Mouse (Mus musculus) CH12.LX (cell line): ENCODE data around the gene Atg4d. TPM values are rescaled to one million over a fixed set of nuclear protein-coding genes. Genes with fewer than 3 reads are reported as not detected.

Experiments
- DNase-seq: peaks from one replicate; pipeline ENCODE4 v3.0.0-alpha.2; 2013; ENCODE audit errors: extremely low read depth
- H3K27ac ChIP-seq: 2 replicates; pipeline ENCODE4 v1.5.1; 2012; ENCODE audit warnings: low read depth, mild to moderate bottlenecking, control low read depth, moderate library complexity; ENCODE audit not compliant: insufficient read depth
- H3K27me3 ChIP-seq: replicated peaks from 2 replicates; pipeline ENCODE3; 2012; ENCODE audit warnings: inconsistent platforms
- H3K36me3 ChIP-seq, 2 experiments: replicated peaks in 1 of 2; 2 replicates each; pipeline versions ENCODE3 to v1.6.1; 2012; ENCODE audit warnings: inconsistent platforms in 1 of 2, low read length in 1 of 2, mild to moderate bottlenecking in 1 of 2, mixed read lengths in 1 of 2, moderate library complexity in 1 of 2; ENCODE audit not compliant: control insufficient read depth in 1 of 2, insufficient read depth in 1 of 2
- H3K4me1 ChIP-seq, 2 experiments: 2 replicates each; pipeline ENCODE4 v1.6.1; 2012; ENCODE audit warnings: inconsistent platforms in 1 of 2, moderate library complexity in 1 of 2; ENCODE audit not compliant: insufficient read depth in 2 of 2, control insufficient read depth in 1 of 2
- H3K4me2 ChIP-seq: 2 replicates; pipeline ENCODE4 v1.6.1; 2012; ENCODE audit warnings: low read depth, mild to moderate bottlenecking, control low read depth; ENCODE audit not compliant: poor library complexity, insufficient read depth, severe bottlenecking
- H3K4me3 ChIP-seq, 3 experiments: fragments of 150-350 bp in 1 of 3; sonication (generic) in 1 of 3; replicated peaks in 1 of 3; 2 replicates each; pipeline versions ENCODE3 to v1.5.1; 2011 to 2012; ENCODE audit warnings: low read depth in 2 of 3, low read length in 2 of 3, mild to moderate bottlenecking in 2 of 3, moderate library complexity in 2 of 3, control low read depth in 1 of 3, improper control_type of control experiment in 1 of 3, inconsistent platforms in 1 of 3, mixed read lengths in 1 of 3; ENCODE audit not compliant: poor library complexity in 1 of 3
- H3K79me2 ChIP-seq: replicated peaks from 2 replicates; pipeline ENCODE4 v1.6.1; 2012; ENCODE audit warnings: mild to moderate bottlenecking, moderate library complexity; ENCODE audit not compliant: control insufficient read depth, poor library complexity, insufficient read depth, severe bottlenecking; ENCODE audit errors: extremely low read depth
- H3K9ac ChIP-seq: 2 replicates; pipeline ENCODE4 v1.6.1; 2012; ENCODE audit warnings: low read depth, mild to moderate bottlenecking, control low read depth, moderate library complexity; ENCODE audit not compliant: insufficient read depth
- H3K9me3 ChIP-seq: replicated peaks from 2 replicates; pipeline ENCODE3; 2012; ENCODE audit warnings: low read length, inconsistent platforms, mixed read lengths
- BHLHE40 ChIP-seq: IDR thresholded peaks from 2 replicates; pipeline ENCODE4 v1.6.1; 2011; ENCODE audit warnings: mild to moderate bottlenecking, low read depth, low read length, improper control_type of control experiment
- CHD1 ChIP-seq: IDR thresholded peaks from 2 replicates; pipeline ENCODE4 v1.6.1; 2012; ENCODE audit warnings: low read depth, low read length, improper control_type of control experiment, inconsistent platforms
- ELF1 ChIP-seq: IDR thresholded peaks from 2 replicates; pipeline ENCODE4 v1.6.1; 2014; ENCODE audit warnings: low read depth, mild to moderate bottlenecking, inconsistent platforms, low read length, improper control_type of control experiment
- ETS1 ChIP-seq: conservative IDR thresholded peaks from 2 replicates; pipeline ENCODE4 v1.6.1; 2012; ENCODE audit warnings: low read depth, mild to moderate bottlenecking, inconsistent platforms, low read length, improper control_type of control experiment, moderate library complexity
- GABPA ChIP-seq: IDR thresholded peaks from 2 replicates; pipeline ENCODE4 v1.6.1; 2012; ENCODE audit warnings: low read depth, low read length, improper control_type of control experiment, inconsistent platforms; ENCODE audit not compliant: insufficient replicate concordance
- HCFC1 ChIP-seq: IDR thresholded peaks from 2 replicates; pipeline ENCODE4 v1.6.1; 2012; ENCODE audit warnings: low read depth, mild to moderate bottlenecking, inconsistent platforms, low read length, improper control_type of control experiment
- MEF2A ChIP-seq: IDR thresholded peaks from 2 replicates; pipeline ENCODE4 v1.6.1; 2014; ENCODE audit warnings: low read depth, mild to moderate bottlenecking, inconsistent platforms, low read length, improper control_type of control experiment, borderline replicate concordance
- RAD21 ChIP-seq: IDR thresholded peaks from 2 replicates; pipeline ENCODE4 v1.6.1; 2011; ENCODE audit warnings: low read depth, mild to moderate bottlenecking, low read length, improper control_type of control experiment, moderate library complexity
- RCOR1 ChIP-seq: conservative IDR thresholded peaks from 2 replicates; pipeline ENCODE4 v1.6.1; 2012; ENCODE audit warnings: low read depth, mild to moderate bottlenecking, inconsistent platforms, low read length, improper control_type of control experiment
- SIN3A ChIP-seq: IDR thresholded peaks from 2 replicates; pipeline ENCODE4 v1.6.1; 2012; ENCODE audit warnings: low read length, improper control_type of control experiment, inconsistent platforms
- TBP ChIP-seq: conservative IDR thresholded peaks from 2 replicates; pipeline ENCODE4 v1.6.1; 2011; ENCODE audit warnings: low read depth, low read length, improper control_type of control experiment
- TCF12 ChIP-seq: IDR thresholded peaks from 2 replicates; pipeline ENCODE4 v1.6.1; 2014; ENCODE audit warnings: low read depth, mild to moderate bottlenecking, inconsistent platforms, low read length, improper control_type of control experiment
- UBTF ChIP-seq: IDR thresholded peaks from 2 replicates; pipeline ENCODE4 v1.6.1; 2012; ENCODE audit warnings: low read depth, mild to moderate bottlenecking, inconsistent platforms, low read length, improper control_type of control experiment, moderate library complexity
- USF1 ChIP-seq: IDR thresholded peaks from 2 replicates; pipeline ENCODE4 v1.6.1; 2014; ENCODE audit warnings: low read depth, mild to moderate bottlenecking, inconsistent platforms, low read length, improper control_type of control experiment
- USF2 ChIP-seq: conservative IDR thresholded peaks from 2 replicates; pipeline ENCODE4 v1.6.1; 2011; ENCODE audit warnings: low read depth, low read length, improper control_type of control experiment
- ZKSCAN1 ChIP-seq: IDR thresholded peaks from 2 replicates; pipeline ENCODE4 v1.6.1; 2012; ENCODE audit warnings: low read depth, inconsistent platforms, low read length, improper control_type of control experiment, borderline replicate concordance
- ZNF384 ChIP-seq: IDR thresholded peaks from 2 replicates; pipeline ENCODE4 v1.6.1; 2012; ENCODE audit warnings: low read depth, low read length, improper control_type of control experiment, inconsistent platforms
- dilution Hi-C: fragments of 300-500 bp; cut with MboI; formaldehyde crosslinking; loops from 2 replicates; pipeline ENCODE4 v1.14.3; 2020; ENCODE audit warnings: low sequenced_read_pairs; ENCODE audit not compliant: extremely low pct_unique_long_range_greater_than_20kb, extremely low pct_ligation_motif_present
- in situ Hi-C: fragments of 300-500 bp; cut with MboI; formaldehyde crosslinking; loops from 3 replicates; pipeline ENCODE4 v1.14.3; 2019; ENCODE audit warnings: low sequenced_read_pairs, low pct_ligation_motif_present, low pct_unique_long_range_greater_than_20kb, mixed read lengths
- polyA plus RNA-seq: library from polyadenylated mRNA; unstranded; fragments of >175 nt; gene quantifications from 2 replicates; pipeline ENCODE4 v1.2.1, GENCODE M21; 2012; ENCODE audit warnings: low read depth; ENCODE audit not compliant: insufficient read length
- total RNA-seq, 2 experiments: library from RNA; depleted of rRNA; stranded (reverse); fragments of 300-350 nt in 1 of 2; fragments of >200 nt in 1 of 2; gene quantifications; 2 replicates each; pipeline ENCODE4 v1.2.3; 2012 to 2014

Atg4d gene
- total and polyA plus RNA-seq, 3 experiments = 7.7 to 14.3 (median 10.3) TPM

DNA sequence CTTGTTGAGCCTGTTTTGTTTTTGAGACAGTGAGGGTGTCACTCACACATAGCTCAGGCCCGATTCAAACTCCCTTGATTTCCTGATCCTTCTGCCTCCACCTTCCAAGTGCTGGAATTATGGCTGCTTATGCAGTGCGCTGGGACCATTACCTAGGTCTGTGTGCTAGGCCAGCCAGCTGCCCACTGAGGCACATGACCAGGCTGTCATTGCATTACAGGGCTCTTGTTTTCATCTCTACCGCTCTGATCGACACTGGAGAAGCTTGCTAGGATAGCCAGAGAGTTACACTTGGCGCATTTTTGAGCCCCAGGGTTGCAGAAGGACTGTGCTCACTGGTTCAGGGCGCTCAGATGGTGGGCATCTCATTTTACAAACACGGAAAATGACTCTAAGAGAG, 46.6 kb downstream of the Atg4d start:
- in situ Hi-C loops (loop anchor here (5.0 kb wide), 1 partner anchor 41 kb away; no protein-coding TSS in a partner anchor), dilution Hi-C loops (no loop called here)

DNA sequence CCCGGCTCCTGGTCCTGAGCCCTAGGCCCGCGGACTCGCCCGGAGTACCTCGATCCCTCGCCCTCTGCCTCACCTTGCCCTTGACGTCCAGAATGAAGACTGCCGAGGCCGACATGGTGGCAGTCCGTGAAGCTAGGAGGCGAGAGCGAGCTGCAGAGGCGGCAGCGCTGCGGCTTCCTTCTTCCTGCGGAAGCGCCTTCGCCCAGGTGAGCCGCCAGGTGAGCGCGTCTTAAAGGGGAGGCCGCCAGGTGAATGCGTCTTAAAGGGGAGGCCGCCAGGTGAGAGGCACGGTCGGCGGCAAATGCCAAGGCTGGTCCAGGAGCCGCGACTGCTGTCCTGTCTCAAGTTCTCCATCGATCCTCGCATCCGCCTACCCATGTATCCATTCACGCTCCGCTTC, 47.0 kb downstream of the Atg4d start, which contains the start of gene Ap1m2:
Ap1m2 (minus strand) TSS at position 204 of the 400 bp plus-strand sequence.
- TF ChIP-seq USF2 (no peak), TCF12 (no peak), UBTF (no peak), BHLHE40 (no peak), RCOR1 (no peak), ELF1 (no peak), TBP (no peak)
- no peak within 1 kb of the TSS for H3K4me3 ChIP-seq
- peaks cover 5 to 23% of the 10 kb centered on the region in 2 experiments for H3K4me1 ChIP-seq
- dilution Hi-C loops (no loop called here), in situ Hi-C loops (loop anchor here (5.0 kb wide), 1 partner anchor 40 kb away; no protein-coding TSS in a partner anchor)
- H3K79me2 ChIP-seq = no peaks in the 10 kb centered on the region
- no peaks in the 10 kb centered on the region for H3K9me3 ChIP-seq
- no peaks in the 10 kb centered on the region for H3K27me3 ChIP-seq
- H3K36me3 ChIP-seq = no peaks in the 10 kb centered on the region
- H3K4me2 ChIP-seq = no peak within 1 kb of the TSS
- no peak within 1 kb of the TSS for H3K9ac ChIP-seq
- DNase-seq = no peak
- no peak within 1 kb of the TSS for H3K27ac ChIP-seq

More for the DNA sequence above, 46.6 kb downstream of the Atg4d start:
- DNase-seq = no peak
- H3K9me3 ChIP-seq = no peaks in the 10 kb centered on the region
- H3K9ac ChIP-seq = no peak overlapping the region
- no peaks in the 10 kb centered on the region for H3K36me3 ChIP-seq
- no peak overlapping the region for H3K4me2 ChIP-seq
- no peaks in the 10 kb centered on the region for H3K27me3 ChIP-seq
- no peak overlapping the region for H3K27ac ChIP-seq
- TF ChIP-seq GABPA = no peak
- TF ChIP-seq ZNF384 = no peak
- no peak for TF ChIP-seq ZKSCAN1
- TF ChIP-seq USF1 = no peak
- TF ChIP-seq TCF12 = no peak
- no peak for TF ChIP-seq CHD1
- no peak for TF ChIP-seq MEF2A
- TF ChIP-seq SIN3A = no peak
- TF ChIP-seq ETS1 = no peak
- no peak for TF ChIP-seq HCFC1
- TF ChIP-seq ELF1 = no peak
- no peak for TF ChIP-seq RAD21
- no peaks in the 10 kb centered on the region for H3K79me2 ChIP-seq
- no peak overlapping the region for H3K4me3 ChIP-seq
- H3K4me1 ChIP-seq = peaks cover 5 to 18% of the 10 kb centered on the region in 2 experiments
